Mouse (Mus musculus) cerebellum, postnatal 4 days (tissue): ENCODE results near the gene Olfr761.
"Not testable (repeated sequence)": the region's sequence is repeated elsewhere in the genome, so short reads cannot be mapped to it uniquely, and the experiment has no call there.

Experiments
- DNase-seq, 2 experiments: peaks; one replicate each; pipeline ENCODE4 v3.0.0; 2022; ENCODE audit warnings: low spot score in 2 of 2, mixed read lengths in 1 of 2

Olfr761 gene

GRCm38 (mm10) chr17:37952979-37953378 is at the start of gene Olfr761:
Gene Olfr761, minus strand, starts transcription at chr17:37953079.
- DNase-seq = no peak

- DNase-seq = no peak
These were observed 42.9 kb upstream of the Olfr761 start for GRCm38 (mm10) chr17:37995635-37996307.

- no peak for DNase-seq
These were observed 37.6 kb upstream of the Olfr761 start for GRCm38 (mm10) chr17:37990453-37990961.

- no peak for DNase-seq
These were observed 20.7 kb upstream of the Olfr761 start for GRCm38 (mm10) chr17:37973591-37973990.

- no peak for DNase-seq
These were observed 32.6 kb downstream of the Olfr761 start, which contains the start of gene Olfr128 for GRCm38 (mm10) chr17:37920248-37920647. Gene Olfr128, plus strand, starts transcription at chr17:37920548.

- DNase-seq = not testable (repeated sequence)
These were observed 46.1 kb downstream of the Olfr761 start for GRCm38 (mm10) chr17:37906821-37907220.
